Mouse (Mus musculus): ENCODE results near the gene Plpp6.
"Not testable (repeated sequence)": the region's sequence is repeated elsewhere in the genome, so short reads cannot be mapped to it uniquely, and the experiment has no call there.

The Plpp6 gene

DNA sequence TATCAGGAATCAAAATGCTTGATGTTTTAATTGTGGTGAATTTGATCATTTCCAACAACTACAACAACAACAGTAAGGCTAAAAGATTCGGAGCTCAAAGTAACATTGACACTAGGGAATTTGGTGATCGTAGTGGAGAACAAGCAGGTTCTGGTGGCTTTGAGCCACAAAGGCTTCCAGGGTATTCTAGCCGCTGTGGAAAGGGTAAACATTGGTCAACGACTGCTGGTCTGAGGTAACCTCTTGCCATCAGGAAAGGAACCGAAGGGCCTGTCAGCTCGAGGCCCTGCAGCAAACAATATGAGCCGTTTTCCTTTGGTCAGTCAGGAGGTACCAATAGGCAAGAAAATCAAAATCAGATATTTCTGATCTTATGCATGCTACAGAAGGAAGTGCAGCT, 18.9 kb downstream of the Plpp6 start:
- no peak for DNase-seq (ENCODE audit: low spot score)

DNA sequence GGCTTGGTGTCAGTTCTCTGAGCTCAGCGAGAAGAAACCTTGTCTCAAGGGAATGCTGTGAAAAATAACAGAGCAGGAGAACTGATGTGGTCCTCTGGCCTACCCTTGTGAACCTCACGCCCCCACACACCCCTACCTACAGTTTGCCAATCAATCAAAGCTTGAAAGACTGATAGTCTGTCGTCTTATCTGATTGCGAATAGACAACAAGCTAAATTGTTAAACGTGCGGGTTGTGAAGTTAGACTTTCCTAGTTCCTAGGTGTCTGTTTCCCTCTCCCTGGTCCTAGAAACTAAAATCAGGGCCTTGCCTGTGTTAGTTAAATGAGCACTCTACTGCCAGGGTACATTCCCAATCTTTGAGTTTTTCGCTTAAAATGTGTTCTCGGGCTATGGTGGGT, 25.8 kb downstream of the Plpp6 start:
- no peak for DNase-seq (ENCODE audit: low spot score)

GRCm38 (mm10) chr19:28990194-28990589, 26.4 kb downstream of the Plpp6 start, which contains the start of gene Cdc37l1:
Cdc37l1 (plus strand) TSS chr19:28990352.
- DNase-seq (ENCODE audit: low spot score), result peak; percentile 97

DNA sequence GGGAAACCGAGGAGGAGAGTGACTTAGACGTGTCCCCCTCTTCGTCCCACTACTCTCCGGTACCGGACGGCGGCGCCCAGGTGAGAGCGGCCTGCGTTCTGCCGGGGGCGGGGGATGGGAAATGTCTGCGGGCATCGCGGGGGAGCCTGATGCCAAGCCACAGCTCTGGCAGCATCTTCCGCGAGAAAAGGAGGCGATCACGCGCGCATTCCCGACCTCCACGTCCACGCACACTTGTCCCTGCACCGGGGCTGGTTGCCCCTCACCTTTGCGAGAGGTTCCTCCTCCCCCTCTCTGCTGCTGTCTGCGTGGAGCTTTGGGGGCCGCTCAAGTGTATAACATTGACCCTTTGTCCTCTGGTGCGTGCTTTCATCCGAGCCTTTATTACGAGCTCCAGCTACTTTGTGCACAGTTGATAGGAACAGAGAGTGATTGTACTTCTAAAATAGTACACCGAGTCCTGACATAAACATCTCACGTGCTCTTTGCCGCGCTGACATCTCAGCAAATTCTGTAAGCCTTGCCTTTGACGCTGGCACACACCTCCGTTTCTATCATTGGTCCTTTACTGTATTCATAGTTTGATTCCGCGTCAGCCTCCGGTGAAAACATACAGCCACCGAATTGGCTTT, 27.0 kb downstream of the Plpp6 start:
- no peak for DNase-seq (ENCODE audit: low spot score)

DNA sequence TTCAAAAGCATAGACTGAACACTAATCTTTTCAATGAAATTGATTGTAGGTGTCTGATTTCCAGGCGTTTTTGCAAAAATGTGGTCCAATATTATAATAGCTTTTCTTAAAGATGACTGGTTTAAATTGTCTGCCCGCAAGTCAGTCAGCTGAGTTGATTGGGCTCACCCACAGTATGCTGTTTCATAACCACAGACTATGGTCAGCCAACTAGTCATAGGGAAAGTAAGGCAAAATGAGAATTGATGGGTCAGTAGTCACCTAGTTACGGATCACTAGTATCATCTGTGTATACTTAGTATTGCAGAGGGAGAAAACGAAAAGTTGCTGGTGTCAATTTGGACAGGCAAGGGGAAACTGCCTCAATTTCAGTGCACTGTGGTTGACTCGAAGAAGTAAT, 27.6 kb downstream of the Plpp6 start:
- DNase-seq (ENCODE audit: low spot score), result no peak

DNA sequence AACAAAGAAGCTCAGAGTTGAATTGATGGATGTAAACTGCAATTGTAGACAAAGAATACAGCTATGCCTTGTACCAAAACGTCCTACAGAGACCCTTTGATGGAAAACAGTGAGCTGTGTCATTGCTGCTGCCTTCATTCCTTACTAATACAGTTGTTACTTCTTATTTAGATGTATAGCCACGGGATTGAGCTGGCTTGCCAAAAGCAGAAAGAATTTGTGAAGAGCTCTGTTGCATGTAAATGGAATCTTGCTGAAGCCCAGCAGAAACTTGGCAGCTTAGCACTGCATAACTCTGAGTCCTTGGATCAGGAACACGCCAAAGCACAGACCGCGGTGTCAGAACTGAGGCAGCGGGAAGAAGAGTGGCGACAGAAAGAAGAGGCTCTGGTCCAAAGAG, 31.1 kb downstream of the Plpp6 start:
- no peak for DNase-seq (ENCODE audit: low spot score)

GRCm38 (mm10) chr19:28995366-28995765, 31.6 kb downstream of the Plpp6 start:
- DNase-seq (ENCODE audit: low spot score), result no peak

DNA sequence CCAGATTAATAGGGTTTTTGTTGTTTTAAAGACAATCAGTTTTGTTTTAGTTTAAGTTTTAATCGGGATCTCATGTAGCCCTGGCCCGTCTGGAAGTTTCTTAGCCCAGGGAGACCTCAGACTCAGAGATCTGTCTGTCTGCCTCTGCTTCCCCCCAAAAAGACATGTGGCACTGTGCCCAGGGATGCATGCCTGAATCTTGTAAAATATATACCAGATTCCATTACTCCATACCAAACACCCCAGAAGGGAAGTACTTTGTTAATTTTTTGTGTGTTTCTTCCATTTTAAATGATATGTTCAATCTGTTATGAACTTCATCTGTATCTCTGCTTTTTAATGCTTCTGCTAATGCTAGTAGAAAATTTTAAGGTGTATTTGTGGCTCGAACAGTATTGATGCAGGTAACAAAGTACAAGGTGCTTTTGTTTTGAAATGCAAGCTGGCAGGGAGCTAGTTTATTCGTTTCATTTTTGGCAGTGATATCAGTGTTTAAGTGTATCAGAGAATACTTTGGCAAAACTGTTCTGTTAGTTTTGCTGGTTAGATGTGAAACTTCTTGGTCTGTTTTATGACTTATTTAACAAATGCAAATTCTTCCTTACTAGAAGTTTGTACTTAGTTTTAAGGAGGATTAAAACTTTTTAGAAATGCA, 34.4 kb downstream of the Plpp6 start:
- no peak for DNase-seq (ENCODE audit: low spot score)

GRCm38 (mm10) chr19:29000321-29000720, 36.6 kb downstream of the Plpp6 start:
- not testable (repeated sequence) for DNase-seq (ENCODE audit: low spot score)

GRCm38 (mm10) chr19:29008069-29008706, 44.4 kb downstream of the Plpp6 start:
- no peak for DNase-seq (ENCODE audit: low spot score)

DNA sequence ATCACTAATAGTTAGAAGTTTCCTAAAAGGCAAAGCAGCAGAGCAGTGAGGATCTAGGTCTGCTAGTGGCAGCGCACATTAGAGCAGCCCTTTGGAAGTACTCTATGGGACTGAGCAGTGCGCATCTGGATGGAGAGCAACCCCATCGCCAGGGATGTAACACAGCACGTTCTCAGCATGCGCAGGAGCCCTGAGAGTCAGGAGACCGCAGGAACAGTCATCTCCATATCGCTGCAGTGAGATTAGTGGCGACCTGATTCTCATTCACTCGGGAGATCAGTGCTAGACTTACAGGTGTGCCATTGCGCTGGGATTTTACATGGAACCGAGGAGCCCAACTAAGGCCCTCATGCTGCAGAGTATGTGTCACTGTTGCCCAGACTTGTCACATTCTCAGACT, 45.3 kb downstream of the Plpp6 start:
- no peak for DNase-seq (ENCODE audit: low spot score)

DNA sequence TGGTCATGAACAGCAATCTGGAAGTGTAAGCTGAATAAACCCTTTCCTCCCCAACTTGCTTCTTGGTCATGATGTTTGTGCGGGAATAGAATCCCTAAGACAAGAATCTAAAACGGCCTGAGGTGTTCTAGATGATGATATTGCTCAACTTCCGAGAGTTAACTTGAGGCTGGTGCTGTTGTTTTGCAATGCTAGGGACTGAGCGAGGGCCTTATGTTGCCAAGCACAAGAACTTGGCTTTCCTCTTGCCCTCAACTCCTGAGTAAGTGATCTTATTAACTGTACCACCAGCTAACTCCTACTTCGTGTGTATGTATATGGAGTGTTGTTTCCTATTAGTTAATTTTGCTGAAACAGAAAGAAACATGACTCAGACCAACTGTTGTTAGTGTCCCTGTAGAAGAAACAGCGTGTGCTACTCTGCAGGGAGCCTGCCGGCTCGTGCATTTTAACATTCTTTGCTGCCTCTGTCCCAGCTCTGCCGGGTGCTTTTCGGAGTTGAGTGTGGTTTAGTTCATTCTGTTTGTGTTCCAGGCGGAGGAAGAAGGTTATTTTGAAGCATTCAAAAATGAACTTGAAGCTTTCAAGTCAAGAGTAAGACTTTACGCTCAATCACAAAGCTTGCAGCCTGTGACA, 47.7 kb downstream of the Plpp6 start:
- no peak for DNase-seq (ENCODE audit: low spot score)

DNA sequence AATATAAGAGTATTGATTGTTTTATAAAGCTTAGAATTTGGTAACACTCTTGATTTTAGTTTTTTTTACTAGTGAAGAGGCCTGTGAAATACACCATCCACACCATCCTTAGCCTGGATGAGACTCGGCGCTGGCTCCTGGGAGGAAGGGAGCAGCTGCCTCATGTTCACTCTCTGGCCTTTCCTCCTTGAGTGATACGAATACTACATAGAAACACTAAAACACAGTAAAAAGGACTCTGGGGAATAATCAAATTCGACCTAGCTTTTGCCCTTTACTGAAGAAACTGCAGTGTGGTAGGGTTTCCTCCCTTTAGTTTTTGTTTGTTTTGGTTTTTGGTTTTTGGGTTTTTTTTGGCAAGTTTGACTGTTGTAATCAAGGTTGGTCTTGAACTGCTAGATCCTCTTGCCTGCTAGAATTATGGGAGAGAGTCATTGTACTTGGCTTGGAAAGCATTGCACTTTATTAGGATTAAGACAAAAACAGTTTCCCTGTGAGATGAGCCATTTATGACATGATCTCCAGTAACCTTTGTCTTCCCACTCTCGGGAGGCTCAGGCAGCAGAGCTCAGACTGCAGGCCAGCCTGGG, 50.8 kb downstream of the Plpp6 start:
- no peak for DNase-seq (ENCODE audit: low spot score)

DNA sequence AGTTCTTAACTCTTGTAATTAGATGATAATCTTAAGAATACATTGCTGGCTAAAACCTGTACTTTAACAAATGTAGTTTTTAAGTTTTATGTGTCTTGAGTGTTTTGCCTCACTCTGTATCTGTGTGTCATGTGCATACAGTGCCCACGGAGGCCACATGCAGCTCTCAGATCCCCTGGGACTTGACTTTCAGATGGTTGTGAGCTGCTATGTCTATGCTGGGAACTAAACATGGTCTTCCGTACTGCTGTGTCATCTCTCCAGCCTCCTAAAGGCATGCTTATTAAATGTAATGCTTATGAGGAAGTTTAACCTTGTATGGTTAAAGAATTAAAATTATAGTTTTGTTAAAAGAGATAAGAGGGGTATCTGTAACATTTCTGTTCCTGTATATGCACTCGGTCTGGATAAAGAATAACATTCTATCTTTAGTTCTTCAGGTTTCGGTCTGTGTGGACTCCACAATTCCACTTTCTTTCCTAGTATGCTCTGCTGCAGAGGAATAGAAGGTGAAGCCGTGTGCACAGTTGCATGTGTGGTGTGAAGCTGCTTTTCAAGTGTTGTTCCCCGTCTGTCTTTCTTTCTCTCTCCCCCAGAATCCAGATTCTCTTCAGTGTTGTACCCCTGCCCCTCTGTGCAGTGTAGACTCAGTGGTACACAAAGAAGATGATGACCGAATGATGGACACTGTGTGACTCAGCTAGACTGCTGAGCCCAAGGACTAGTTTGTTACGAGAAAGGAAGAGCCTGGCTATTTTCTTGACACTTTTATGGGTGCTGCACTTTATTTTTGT, 51.9 kb downstream of the Plpp6 start:
- no peak for DNase-seq (ENCODE audit: low spot score)

DNA sequence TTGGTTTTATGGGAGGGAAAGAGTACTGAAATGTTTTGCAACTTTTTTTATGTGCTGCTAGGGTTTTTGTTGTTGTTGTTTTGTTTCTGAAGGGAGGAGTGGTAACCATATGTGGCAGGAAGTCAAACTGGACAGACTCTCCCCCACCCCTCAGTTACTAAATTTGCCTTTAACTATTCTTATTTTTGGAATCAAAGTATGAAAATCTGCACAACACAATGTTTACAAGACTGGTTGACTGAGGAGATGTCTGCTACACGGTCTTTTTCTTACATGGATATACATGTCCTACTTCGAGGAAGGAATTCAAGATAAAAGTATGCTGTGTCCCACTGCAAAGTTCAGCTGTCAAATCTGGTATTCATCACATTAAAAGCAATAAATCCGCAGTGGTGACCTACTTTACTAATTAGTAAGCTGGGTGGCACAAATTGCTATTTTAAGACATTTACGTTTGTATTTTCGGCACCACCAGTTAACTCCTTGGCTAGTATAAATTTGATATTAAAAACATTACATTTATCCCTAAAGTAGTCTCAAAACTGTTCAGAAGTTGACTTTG, 52.5 kb downstream of the Plpp6 start:
- no peak for DNase-seq (ENCODE audit: low spot score)

Data from yolk sac, embryonic 10.5 days (tissue).